Mouse (Mus musculus) heart, adult 2 months (tissue): ENCODE data around the gene Map3k15. TPM values are rescaled to one million over a fixed set of nuclear protein-coding genes. Genes with fewer than 3 reads are reported as not detected.
A peak's percentile ranks its signal among the peaks of the same experiment; 100 is the strongest.

Experiments
- DNase-seq, 2 experiments: peaks; one replicate each; pipeline ENCODE4 v3.0.0; 2021
- H3K27ac ChIP-seq: fragments of 200-600 bp; 2 replicates; pipeline ENCODE4 v1.8.1; 2022
- H3K27me3 ChIP-seq: fragments of 200-500 bp; 2 replicates; pipeline ENCODE4 v1.6.1; 2012; ENCODE audit warnings: mild to moderate bottlenecking, low read length, inconsistent platforms, mixed read lengths; ENCODE audit not compliant: control insufficient read depth, insufficient read depth
- H3K36me3 ChIP-seq: fragments of 200-500 bp; 2 replicates; pipeline ENCODE4 v1.6.1; 2012; ENCODE audit warnings: low read length, inconsistent platforms; ENCODE audit not compliant: control insufficient read depth, insufficient read depth
- H3K4me1 ChIP-seq: fragments of 200-500 bp; 2 replicates; pipeline ENCODE4 v1.6.1; 2011; ENCODE audit warnings: low read length; ENCODE audit not compliant: control insufficient read depth, insufficient read depth
- H3K4me3 ChIP-seq: fragments of 200-600 bp; 2 replicates; pipeline ENCODE4 v1.8.1; 2022
- H3K79me2 ChIP-seq: fragments of 200-500 bp; replicated peaks from 2 replicates; pipeline ENCODE4 v1.6.1; 2012; ENCODE audit warnings: mild to moderate bottlenecking, inconsistent platforms, low read length, moderate library complexity, mixed read lengths; ENCODE audit not compliant: control insufficient read depth, insufficient read depth
- H3K9ac ChIP-seq: fragments of 200-500 bp; 2 replicates; pipeline ENCODE4 v1.6.1; 2012; ENCODE audit warnings: low read depth, mild to moderate bottlenecking, control low read depth, inconsistent platforms, low read length, mixed read lengths
- CTCF ChIP-seq: fragments of 200-600 bp; IDR thresholded peaks from 2 replicates; pipeline ENCODE4 v1.8.1; 2022; ENCODE audit warnings: antibody characterized with exemption, mild to moderate bottlenecking, moderate library complexity
- EP300 ChIP-seq: fragments of 200-500 bp; IDR thresholded peaks from 2 replicates; pipeline ENCODE4 v1.6.1; 2011; ENCODE audit warnings: low read depth, low read length, control low read depth; ENCODE audit not compliant: insufficient read depth
- POLR2A ChIP-seq: fragments of 200-500 bp; IDR thresholded peaks from 2 replicates; pipeline ENCODE4 v1.6.1; 2011; ENCODE audit warnings: mild to moderate bottlenecking, low read depth, low read length, control low read depth; ENCODE audit not compliant: insufficient read depth
- WGBS: fragments of 180-500 bp; shearing (Covaris S2); methylation state at CpG from one replicate; pipeline ENCODE4 v1.1.7; 2018; 5-methylcytosine and 5-hydroxymethylcytosine counted together
- intact Hi-C: fragments of 180-260 bp; cut with DNase I; formaldehyde crosslinking; loops from one replicate; pipeline ENCODE4 v1.15.1; 2025
- polyA plus RNA-seq: library from polyadenylated mRNA; depleted of rRNA; stranded (reverse); fragments of >200 nt; gene quantifications from 2 replicates; pipeline ENCODE4 v1.2.3, GENCODE M21; 2012; rRNA removed
- total RNA-seq, 2 experiments: library from RNA; stranded (reverse); gene quantifications; 2 replicates each; pipeline ENCODE4 v1.2.3; 2021

Gene Map3k15
- total and polyA plus RNA-seq, 3 experiments: 0.29 to 0.70 (median 0.43) TPM

- Histone ChIP-seq H3K79me2 (no peaks in the 10 kb centered on the region), H3K27me3 (no peaks in the 10 kb centered on the region), H3K4me1 (no peaks in the 10 kb centered on the region), H3K4me3 (no peak overlapping the region), H3K36me3 (no peaks in the 10 kb centered on the region), H3K9ac (no peak overlapping the region), H3K27ac (no peak overlapping the region)
- no peak for TF ChIP-seq POLR2A
- TF ChIP-seq CTCF: no peak
- no peak for TF ChIP-seq EP300
- DNase-seq: no peak
- intact Hi-C loops: no loop called here
- 81% methylated on average over 3 of the region's 3 CpGs for WGBS
Observed at GRCm38 (mm10) chrX:160148859-160149258, 160.6 kb downstream of the Map3k15 start.

GRCm38 (mm10) chrX:160153147-160153815, 165.0 kb downstream of the Map3k15 start:
- Histone ChIP-seq H3K36me3 (no peaks in the 10 kb centered on the region), H3K4me3 (no peak overlapping the region), H3K4me1 (no peaks in the 10 kb centered on the region), H3K27me3 (no peaks in the 10 kb centered on the region), H3K9ac (no peak overlapping the region), H3K79me2 (no peaks in the 10 kb centered on the region), H3K27ac (no peak overlapping the region)
- TF ChIP-seq CTCF (peak; percentile 72), EP300 (no peak)
- no peak for DNase-seq
- intact Hi-C loops: loop anchor here (1.0 to 5.0 kb wide), 2 partner anchors 17 to 879 kb away; no protein-coding TSS in a partner anchor
- WGBS: 42% methylated on average over 4 of the region's 4 CpGs

DNA sequence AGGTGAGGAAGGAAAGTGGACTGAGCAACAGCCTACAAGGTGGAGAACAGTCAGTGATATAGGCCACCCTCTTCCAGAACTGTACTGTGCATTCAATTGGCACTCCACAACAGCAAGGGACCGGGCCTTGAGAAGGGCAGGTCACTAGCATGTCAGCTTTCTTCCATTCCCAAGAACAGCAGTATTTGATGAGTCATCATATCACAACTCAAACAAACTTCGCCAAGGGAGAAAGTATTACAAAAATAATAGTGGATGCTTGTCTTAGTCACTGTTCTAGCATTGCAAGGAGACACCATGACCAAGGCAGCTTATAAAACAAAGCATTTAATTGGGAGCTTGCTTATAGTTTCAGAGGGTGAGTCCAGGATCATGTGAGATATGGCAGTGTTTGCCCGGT, 176.0 kb downstream of the Map3k15 start:
- H3K27me3 ChIP-seq: no peaks in the 10 kb centered on the region
- TF ChIP-seq EP300 (no peak), CTCF (no peak), POLR2A (no peak)
- intact Hi-C loops: no loop called here
- no peaks in the 10 kb centered on the region for H3K36me3 ChIP-seq
- no peak overlapping the region for H3K27ac ChIP-seq
- H3K4me3 ChIP-seq: no peak overlapping the region
- no peak overlapping the region for H3K9ac ChIP-seq
- no peak for DNase-seq
- no peaks in the 10 kb centered on the region for H3K79me2 ChIP-seq
- WGBS: 75% methylated on average over 3 of the region's 3 CpGs
- no peaks in the 10 kb centered on the region for H3K4me1 ChIP-seq

DNA sequence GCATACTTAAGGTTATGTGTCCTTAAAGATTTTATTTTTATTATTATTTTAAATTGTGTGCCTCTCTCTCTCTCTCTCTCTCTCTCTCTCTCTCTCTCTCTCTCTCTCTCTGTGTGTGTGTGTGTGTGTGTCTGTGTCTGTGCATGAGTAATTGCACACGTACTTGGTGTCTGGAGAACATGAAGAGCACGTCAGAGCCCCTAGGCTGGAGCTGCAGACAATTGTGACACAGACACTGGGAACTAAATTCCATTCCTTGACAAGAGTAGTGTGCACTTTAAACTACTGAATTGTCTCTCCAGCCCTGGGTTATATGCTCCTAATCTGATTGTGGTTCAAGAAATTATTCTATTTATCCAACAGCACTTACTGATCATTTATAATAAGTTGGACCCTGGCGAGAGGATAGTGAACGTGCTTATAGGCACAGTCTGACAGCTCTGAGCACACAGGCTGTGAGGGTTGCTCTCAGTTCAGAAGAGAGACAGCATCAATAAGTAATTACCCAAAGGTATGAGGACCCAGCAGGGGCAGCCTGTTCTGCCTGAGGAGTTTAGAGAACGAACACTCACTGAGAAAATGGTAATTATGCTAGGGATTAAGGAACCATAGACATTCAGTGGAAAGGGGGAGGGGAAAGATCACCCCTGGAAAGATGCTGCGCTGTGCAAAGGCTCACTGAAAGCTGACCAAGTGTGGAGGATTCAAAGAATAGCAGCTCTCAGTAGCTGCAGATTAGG, 178.2 kb downstream of the Map3k15 start:
- H3K4me1 ChIP-seq: no peaks in the 10 kb centered on the region
- no peaks in the 10 kb centered on the region for H3K36me3 ChIP-seq
- no peaks in the 10 kb centered on the region for H3K27me3 ChIP-seq
- TF ChIP-seq POLR2A (no peak), CTCF (no peak), EP300 (no peak)
- H3K9ac ChIP-seq: no peak overlapping the region
- no peak for DNase-seq
- 56% methylated on average over 6 of the region's 6 CpGs for WGBS
- no peak overlapping the region for H3K4me3 ChIP-seq
- H3K27ac ChIP-seq: no peak overlapping the region
- intact Hi-C loops: no loop called here
- no peaks in the 10 kb centered on the region for H3K79me2 ChIP-seq

DNA sequence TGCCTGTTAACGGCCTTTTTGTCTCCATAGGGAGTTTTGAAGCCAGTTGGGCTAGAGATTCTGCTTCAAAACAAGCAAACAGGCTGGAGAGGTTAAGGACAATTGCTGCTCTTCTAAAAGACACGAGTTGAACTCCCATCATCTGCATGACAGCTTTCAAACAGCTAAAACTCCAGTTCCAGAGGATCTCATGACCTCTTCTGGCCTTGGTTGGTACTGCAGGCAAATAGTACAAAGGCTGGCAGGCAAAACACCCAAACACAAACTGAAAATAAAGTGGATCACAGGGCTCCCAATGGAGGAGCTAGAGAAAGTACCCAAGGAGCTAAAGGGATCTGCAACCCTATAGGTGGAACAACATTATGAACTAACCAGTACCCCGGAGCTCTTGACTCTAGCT, 181.9 kb downstream of the Map3k15 start:
- no peaks in the 10 kb centered on the region for H3K79me2 ChIP-seq
- H3K36me3 ChIP-seq: no peaks in the 10 kb centered on the region
- H3K27ac ChIP-seq: no peak overlapping the region
- no peaks in the 10 kb centered on the region for H3K27me3 ChIP-seq
- no peaks in the 10 kb centered on the region for H3K4me1 ChIP-seq
- DNase-seq: peak; percentile 35 to 60
- no peak overlapping the region for H3K4me3 ChIP-seq
- peak; percentile 75 for TF ChIP-seq CTCF
- TF ChIP-seq POLR2A: no peak
- intact Hi-C loops: loop anchor here (1.0 kb wide), 1 partner anchor 17 kb away; no protein-coding TSS in a partner anchor
- 18% methylated on average over 3 of the region's 3 CpGs for WGBS
- H3K9ac ChIP-seq: no peak overlapping the region

Other genes starting within 250 kb of the Map3k15 start
- gene Pdha1, start 150.0 kb downstream of the Map3k15 start, total RNA-seq: 1,000 to 10,000 TPM in 1 of 2 experiments, 100 to 1,000 TPM in 1; 973 to 1,220 TPM
- 465 and 602 TPM in 2 replicates for gene Pdha1, start 150.0 kb downstream of the Map3k15 start, polyA plus RNA-seq